Mouse (Mus musculus) thymus, postnatal 0 days (tissue): ENCODE data around the gene Abhd8. TPM values are rescaled to one million over a fixed set of nuclear protein-coding genes. Genes with fewer than 3 reads are reported as not detected.
A peak's percentile ranks its signal among the peaks of the same experiment; 100 is the strongest.
"Not testable (repeated sequence)": the region's sequence is repeated elsewhere in the genome, so short reads cannot be mapped to it uniquely, and the experiment has no call there.

Experiments
- DNase-seq: peaks from one replicate; pipeline ENCODE4 v3.0.0-alpha.2; 2015; ENCODE audit warnings: low spot score
- polyA plus RNA-seq: library from polyadenylated mRNA; unstranded; fragments of >200 nt; fragmentation: Nextera tagmentation; extraction: Ambion mirVana; gene quantifications from 2 replicates; pipeline ENCODE4 v1.2.1, GENCODE M21; 2015

Abhd8 gene
- polyA plus RNA-seq, 1 experiment from 2014 or later = 219 TPM

DNA sequence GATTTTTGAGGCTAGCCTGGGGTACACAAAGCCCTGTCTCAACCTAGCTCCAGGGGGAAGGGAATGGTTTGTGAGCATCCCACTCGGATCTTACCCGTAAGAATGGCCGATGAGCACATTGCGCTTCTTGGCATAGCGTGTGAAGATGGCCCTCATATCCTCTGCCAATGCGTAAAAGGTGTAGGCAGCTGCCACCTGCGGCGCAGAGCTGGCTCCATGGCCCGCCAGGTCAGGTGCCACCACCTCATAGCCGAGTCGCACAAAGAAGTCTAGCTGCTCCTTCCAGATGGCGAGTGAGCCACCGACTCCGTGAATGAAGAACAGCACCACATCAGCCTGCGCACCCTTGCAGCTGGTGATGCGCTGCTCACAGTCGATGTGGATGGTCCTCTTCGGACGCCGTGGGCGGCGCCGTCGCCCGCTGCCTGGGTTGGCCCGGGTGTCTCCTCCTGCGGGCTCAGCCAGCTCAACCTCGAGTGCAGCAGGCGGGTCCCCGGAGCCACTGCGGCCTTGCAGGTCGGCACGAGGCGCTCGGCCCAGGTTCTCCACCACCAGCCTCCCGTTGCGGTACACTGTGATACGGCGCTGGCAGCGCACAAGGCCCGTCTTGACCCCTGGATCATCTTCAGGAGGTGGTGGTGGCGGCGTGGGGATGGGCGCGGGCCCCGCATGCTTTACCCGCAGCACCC lies 2.2 kb downstream of the Abhd8 start:
- DNase-seq = no peak

GRCm38 (mm10) chr8:71460716-71461115 lies 2.7 kb downstream of the Abhd8 start:
- DNase-seq = no peak

DNA sequence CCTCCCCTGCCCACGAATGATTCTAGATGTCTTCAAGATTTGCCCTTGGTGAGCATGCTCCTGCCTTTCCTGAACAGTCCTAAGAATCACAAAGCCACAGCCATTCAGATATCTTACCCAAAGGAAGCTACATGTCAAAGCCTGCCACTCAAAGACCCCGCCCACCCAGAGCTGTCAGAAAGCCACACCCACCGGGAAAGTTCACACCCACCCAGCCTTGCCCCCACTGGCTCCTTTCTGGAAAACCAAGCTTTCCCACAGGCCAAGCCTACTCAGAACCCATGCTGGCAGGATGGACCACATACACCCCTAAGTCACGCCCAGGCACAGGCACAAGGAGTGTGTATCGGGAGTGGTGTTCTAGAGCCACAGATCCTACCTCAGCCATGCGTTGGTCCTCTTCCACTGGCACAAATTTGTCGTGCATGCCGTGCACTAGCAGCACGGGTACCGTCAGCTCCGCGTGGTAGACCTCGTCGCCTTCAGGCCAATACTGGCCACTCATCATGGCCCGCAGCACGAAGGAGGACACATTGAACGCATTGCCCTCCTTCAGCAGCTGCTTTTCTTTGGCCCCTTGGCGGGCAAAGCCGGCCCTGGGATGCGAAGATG lies 5.7 kb downstream of the Abhd8 start:
- DNase-seq = no peak

GRCm38 (mm10) chr8:71456906-71457305 lies 6.5 kb downstream of the Abhd8 start:
- no peak for DNase-seq

GRCm38 (mm10) chr8:71454668-71455067 lies 8.8 kb downstream of the Abhd8 start:
- no peak for DNase-seq

GRCm38 (mm10) chr8:71452669-71453068 lies 10.8 kb downstream of the Abhd8 start:
- DNase-seq = no peak

DNA sequence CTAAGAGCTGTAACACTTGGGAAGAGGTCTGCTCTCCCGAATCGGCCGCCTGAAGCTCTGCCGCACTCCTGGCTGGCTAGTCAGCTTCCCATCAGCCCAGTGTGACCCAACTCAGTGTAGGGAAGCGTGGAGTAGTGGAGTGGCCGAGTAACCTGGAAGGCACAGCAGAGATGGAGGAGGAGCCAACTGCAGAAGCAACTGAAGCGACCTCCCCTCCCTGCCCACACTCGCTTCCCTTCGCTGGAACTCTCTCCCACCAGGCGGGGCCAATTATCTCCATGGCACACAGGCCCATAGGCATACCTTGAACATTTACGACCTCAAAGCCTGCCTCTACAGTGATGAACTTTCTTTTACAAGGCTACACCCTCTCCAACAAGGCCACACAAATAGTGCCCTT lies 11.7 kb downstream of the Abhd8 start:
- DNase-seq = no peak

DNA sequence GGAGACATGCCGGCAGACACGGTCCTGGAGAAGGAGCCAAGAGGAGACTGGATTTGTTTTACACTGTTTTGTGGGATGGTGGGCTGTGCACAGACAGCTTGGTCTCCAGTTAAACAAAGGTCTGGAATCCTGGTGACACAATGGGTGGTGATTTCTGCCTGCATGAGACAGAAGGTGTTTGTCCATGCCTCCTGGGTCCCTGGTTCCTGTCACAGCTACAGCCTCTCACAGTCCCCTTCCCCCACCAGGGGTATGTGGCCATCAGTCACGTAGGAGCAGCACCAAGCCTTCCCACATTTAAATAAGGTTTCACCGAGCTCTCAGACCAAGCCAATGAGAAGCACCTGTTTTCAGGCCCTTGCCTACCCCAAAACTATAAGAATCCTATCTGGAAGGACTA lies 12.1 kb downstream of the Abhd8 start:
- DNase-seq = no peak

GRCm38 (mm10) chr8:71445096-71445495 lies 18.4 kb downstream of the Abhd8 start:
- DNase-seq = no peak

GRCm38 (mm10) chr8:71441404-71441803 lies 22.1 kb downstream of the Abhd8 start:
- peak; percentile 69 for DNase-seq

- no peak for DNase-seq
Measured at GRCm38 (mm10) chr8:71437041-71437440, 26.4 kb downstream of the Abhd8 start.

DNA sequence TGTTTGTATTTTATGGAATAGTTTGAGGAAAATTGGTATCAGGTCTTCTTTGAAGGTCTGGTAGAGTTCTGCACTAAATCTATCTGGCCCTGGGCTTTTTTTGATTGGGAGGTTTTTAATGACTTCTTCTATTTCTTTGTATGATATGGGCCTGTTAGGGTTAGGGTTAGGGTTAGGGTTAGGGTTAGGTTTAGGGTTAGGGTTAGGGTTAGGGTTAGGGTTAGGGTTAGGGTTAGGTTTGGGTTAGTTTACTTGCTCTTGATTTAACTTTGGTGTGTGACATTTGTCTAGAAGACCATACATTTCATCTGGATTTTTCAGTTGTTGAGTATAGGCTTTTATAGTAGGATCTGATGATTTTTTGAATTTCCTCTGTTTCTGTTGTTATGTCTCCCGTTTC lies 30.5 kb downstream of the Abhd8 start:
- DNase-seq = not testable (repeated sequence)

DNA sequence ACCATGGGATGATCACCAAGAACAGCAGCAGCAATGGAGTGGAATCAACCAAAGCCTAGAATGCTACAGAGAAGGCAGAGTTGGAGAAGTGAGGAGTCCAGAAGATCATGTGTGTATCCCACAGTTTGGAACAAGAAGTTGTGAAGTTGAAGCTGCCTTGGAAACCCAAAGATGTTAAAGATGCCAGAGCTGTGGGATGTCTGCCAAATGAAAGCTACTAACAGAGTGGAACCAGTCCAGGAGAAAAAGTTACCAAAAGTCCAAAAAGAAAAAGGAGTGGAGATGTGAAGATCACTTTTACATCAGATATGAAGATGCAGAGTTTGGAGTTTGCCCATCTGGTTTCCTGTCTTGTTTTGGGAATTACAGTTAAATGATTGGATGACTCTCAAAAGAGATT lies 41.3 kb downstream of the Abhd8 start:
- no peak for DNase-seq

- peak; percentile 58 for DNase-seq
Measured at GRCm38 (mm10) chr8:71411535-71412273, 51.8 kb downstream of the Abhd8 start.

- no peak for DNase-seq
Measured at GRCm38 (mm10) chr8:71408231-71408630, 55.2 kb downstream of the Abhd8 start.

GRCm38 (mm10) chr8:71407441-71407840 lies 56.0 kb downstream of the Abhd8 start:
- no peak for DNase-seq

Other genes starting within 250 kb of the Abhd8 start
- gene Myo9b, start 190.9 kb downstream of the Abhd8 start, polyA plus RNA-seq = 16.4 and 18.7 TPM in 2 replicates
- gene Haus8, start 190.7 kb downstream of the Abhd8 start, polyA plus RNA-seq = 39.3 and 48.6 TPM in 2 replicates
- 143 and 152 TPM in 2 replicates for gene Use1, start 96.8 kb downstream of the Abhd8 start, polyA plus RNA-seq
- 17.4 and 19.2 TPM in 2 replicates for gene Ocel1, start 92.4 kb downstream of the Abhd8 start, polyA plus RNA-seq
- gene Nr2f6, start 81.7 kb downstream of the Abhd8 start, polyA plus RNA-seq = 17.7 and 18.4 TPM in 2 replicates
- 4.7 and 5.1 TPM in 2 replicates for gene Ushbp1, start 67.9 kb downstream of the Abhd8 start, polyA plus RNA-seq
- gene Babam1, start 66.8 kb downstream of the Abhd8 start, polyA plus RNA-seq = 83.2 and 87.4 TPM in 2 replicates
- 15.3 and 25.1 TPM in 2 replicates for gene Ankle1, start 57.6 kb downstream of the Abhd8 start, polyA plus RNA-seq
- gene Mrpl34, start 1.3 kb upstream of the Abhd8 start, polyA plus RNA-seq = 221 TPM in 2 replicates
- gene Dda1, start 5.5 kb upstream of the Abhd8 start, polyA plus RNA-seq = 154 and 157 TPM in 2 replicates
- 0.68 and 1.4 TPM in 2 replicates for gene Ano8, start 22.3 kb upstream of the Abhd8 start, polyA plus RNA-seq
- 17.8 TPM in 2 replicates for gene Gtpbp3, start 24.4 kb upstream of the Abhd8 start, polyA plus RNA-seq
- 27.5 and 31.6 TPM in 2 replicates for gene Plvap, start 48.1 kb upstream of the Abhd8 start, polyA plus RNA-seq
- 0.08 and 0.15 TPM in 2 replicates for gene Ccdc194, start 62.1 kb upstream of the Abhd8 start, polyA plus RNA-seq
- 158 TPM in 2 replicates for gene Bst2, start 73.8 kb upstream of the Abhd8 start, polyA plus RNA-seq
- gene Mvb12a, start 79.3 kb upstream of the Abhd8 start, polyA plus RNA-seq = 98.3 and 101 TPM in 2 replicates
- gene Tmem221, start 95.2 kb upstream of the Abhd8 start, polyA plus RNA-seq = 13.0 and 13.1 TPM in 2 replicates
- 1.1 and 1.3 TPM in 2 replicates for gene Nxnl1, start 102.9 kb upstream of the Abhd8 start, polyA plus RNA-seq
- gene Slc27a1, start 105.2 kb upstream of the Abhd8 start, polyA plus RNA-seq = 32.4 and 33.8 TPM in 2 replicates
- 340 and 346 TPM in 2 replicates for gene Pgls, start 128.5 kb upstream of the Abhd8 start, polyA plus RNA-seq
- gene Fam129c, start 134.0 kb upstream of the Abhd8 start, polyA plus RNA-seq = 9.4 and 11.2 TPM in 2 replicates
- gene Colgalt1, start 147.3 kb upstream of the Abhd8 start, polyA plus RNA-seq = 37.9 and 38.9 TPM in 2 replicates
- gene Unc13a, start 208.1 kb upstream of the Abhd8 start, polyA plus RNA-seq = 0.58 and 0.68 TPM in 2 replicates
- 17.0 and 20.3 TPM in 2 replicates for gene Jak3, start 212.6 kb upstream of the Abhd8 start, polyA plus RNA-seq
- gene Insl3, start 225.6 kb upstream of the Abhd8 start, polyA plus RNA-seq = 3.7 and 6.7 TPM in 2 replicates
- 2.1 and 2.7 TPM in 2 replicates for gene B3gnt3, start 238.1 kb upstream of the Abhd8 start, polyA plus RNA-seq